Mouse (Mus musculus): ENCODE results near the gene Sae1.

Gene Sae1

GRCm38 (mm10) chr7:16387160-16388041 is at the start of gene Sae1:
Gene Sae1, minus strand, starts transcription at chr7:16387806.
- DNase-seq (ENCODE audit: low spot score): peak; percentile 93

- no peak for DNase-seq (ENCODE audit: low spot score)
These were observed 47.5 kb upstream of the Sae1 start for GRCm38 (mm10) chr7:16435088-16435487.

- DNase-seq (ENCODE audit: low spot score): no peak
These were observed 45.9 kb upstream of the Sae1 start for GRCm38 (mm10) chr7:16433352-16433971.

GRCm38 (mm10) chr7:16426129-16426729 is 38.6 kb upstream of the Sae1 start:
- DNase-seq (ENCODE audit: low spot score): peak; percentile 53

GRCm38 (mm10) chr7:16425721-16426120 is 38.1 kb upstream of the Sae1 start:
- DNase-seq (ENCODE audit: low spot score): no peak

- DNase-seq (ENCODE audit: low spot score): no peak
These were observed 36.1 kb upstream of the Sae1 start for GRCm38 (mm10) chr7:16423731-16424130.

- DNase-seq (ENCODE audit: low spot score): no peak
These were observed 34.7 kb upstream of the Sae1 start for GRCm38 (mm10) chr7:16422222-16422856.

- DNase-seq (ENCODE audit: low spot score): no peak
These were observed 33.0 kb upstream of the Sae1 start for GRCm38 (mm10) chr7:16420493-16421118.

GRCm38 (mm10) chr7:16418713-16419112 is 31.1 kb upstream of the Sae1 start:
- no peak for DNase-seq (ENCODE audit: low spot score)

GRCm38 (mm10) chr7:16417141-16417771 is 29.6 kb upstream of the Sae1 start:
- DNase-seq (ENCODE audit: low spot score): no peak

- DNase-seq (ENCODE audit: low spot score): no peak
These were observed 27.8 kb upstream of the Sae1 start for GRCm38 (mm10) chr7:16415426-16415825.

GRCm38 (mm10) chr7:16412930-16413329 is 25.3 kb upstream of the Sae1 start:
- no peak for DNase-seq (ENCODE audit: low spot score)

GRCm38 (mm10) chr7:16412220-16412896 is 24.8 kb upstream of the Sae1 start:
- DNase-seq (ENCODE audit: low spot score): no peak

- DNase-seq (ENCODE audit: low spot score): no peak
These were observed 23.5 kb upstream of the Sae1 start for GRCm38 (mm10) chr7:16411100-16411499.

GRCm38 (mm10) chr7:16406978-16407377 is 19.4 kb upstream of the Sae1 start:
- no peak for DNase-seq (ENCODE audit: low spot score)

- peak; percentile 84 for DNase-seq (ENCODE audit: low spot score)
These were observed 18.1 kb upstream of the Sae1 start for GRCm38 (mm10) chr7:16405516-16406351.

- no peak for DNase-seq (ENCODE audit: low spot score)
These were observed 17.5 kb upstream of the Sae1 start for GRCm38 (mm10) chr7:16405073-16405455.

- DNase-seq (ENCODE audit: low spot score): no peak
These were observed 16.9 kb upstream of the Sae1 start for GRCm38 (mm10) chr7:16404315-16405072.

All from c-Kit-positive CD71-positive TER-119-positive erythroid progenitor cells, embryonic 14.5 days (primary cell).